Mouse (Mus musculus) liver, adult 2 months (tissue): ENCODE results near the gene Slc7a11.

ENCODE experiments used
- CTCF ChIP-seq: fragments of 200-500 bp; IDR thresholded peaks from 2 replicates; pipeline ENCODE4 v1.5.1; 2011; ENCODE audit warnings: low read depth, low read length, control low read depth
- POLR2A ChIP-seq: fragments of 200-500 bp; IDR thresholded peaks from 2 replicates; pipeline ENCODE4 v1.6.1; 2011; ENCODE audit warnings: low read length, control low read depth; ENCODE audit not compliant: insufficient read depth; ENCODE audit errors: extremely low read depth

DNA sequence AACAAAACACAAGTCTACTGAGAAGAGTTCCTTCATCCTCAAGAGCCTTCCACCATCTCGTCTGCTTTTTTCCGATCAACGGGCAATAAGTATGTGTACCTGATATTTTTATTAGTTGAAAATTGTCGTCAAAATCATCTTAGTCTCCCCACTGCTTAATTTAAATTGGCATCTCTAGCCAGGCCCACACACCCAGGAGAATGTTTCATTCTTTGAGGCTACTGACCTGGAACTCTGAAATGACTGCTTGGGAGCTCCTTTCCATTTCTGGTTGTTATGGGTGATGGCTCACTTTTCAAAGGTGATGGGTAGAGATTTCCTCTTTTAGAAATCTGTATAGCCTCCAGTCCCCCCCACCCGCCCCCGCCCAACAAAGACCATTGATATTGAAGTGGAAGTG, 54.6 kb downstream of the Slc7a11 start:
- TF ChIP-seq POLR2A (no peak), CTCF (no peak)
